Mouse (Mus musculus) E14TG2a.4 (cell line): ENCODE data around the gene Gm527.

Experiments used
- CTCF ChIP-seq: conservative IDR thresholded peaks from 2 replicates; pipeline ENCODE4 v1.5.1; 2014; ENCODE audit warnings: low read length
- NANOG ChIP-seq: IDR thresholded peaks from 2 replicates; pipeline ENCODE4 v1.6.1; 2014; ENCODE audit warnings: borderline replicate concordance, low read length, mixed read lengths

GRCm38 (mm10) chr12:64966652-64967435 lies 49.1 kb downstream of the Gm527 start:
- TF ChIP-seq CTCF (no peak), NANOG (no peak)
